Mouse (Mus musculus) C2C12 (cell line): ENCODE measurements around the gene Ints13. TPM values are rescaled to one million over a fixed set of nuclear protein-coding genes. Genes with fewer than 3 reads are reported as not detected.

Experiments used
- H3K27me3 ChIP-seq: one replicate; pipeline ENCODE4 v1.6.1; 2011; ENCODE audit not compliant: control insufficient read depth, insufficient read depth, insufficient read length
- H3K36me3 ChIP-seq: one replicate; pipeline ENCODE4 v1.6.1; 2011; ENCODE audit not compliant: control insufficient read depth, insufficient read depth
- H3K4me3 ChIP-seq: one replicate; pipeline ENCODE4 v1.5.1; 2011; ENCODE audit warnings: mild to moderate bottlenecking, control low read depth; ENCODE audit not compliant: poor library complexity, insufficient read depth, severe bottlenecking
- H3K79me2 ChIP-seq: one replicate; pipeline ENCODE4 v1.6.1; 2011; ENCODE audit not compliant: control insufficient read depth, insufficient read depth
- H3K79me3 ChIP-seq: one replicate; pipeline ENCODE4 v1.6.1; 2011; ENCODE audit warnings: low read depth, control low read depth
- H3ac ChIP-seq: one replicate; pipeline ENCODE3; 2011; ENCODE audit warnings: low read depth; ENCODE audit not compliant: control insufficient read depth, insufficient read length
- CEBPB ChIP-seq: IDR thresholded peaks from one replicate; pipeline ENCODE4 v1.6.1; 2011; ENCODE audit warnings: low read depth, mild to moderate bottlenecking, control low read depth, moderate library complexity
- CTCF ChIP-seq: IDR thresholded peaks from one replicate; pipeline ENCODE4 v1.5.1; 2011; ENCODE audit not compliant: control insufficient read depth, insufficient read depth, insufficient read length
- FOSL1 ChIP-seq: IDR thresholded peaks from one replicate; pipeline ENCODE4 v1.8.0; 2011; ENCODE audit warnings: mild to moderate bottlenecking, low read length; ENCODE audit not compliant: poor library complexity, insufficient read depth, severe bottlenecking
- MAX ChIP-seq: IDR thresholded peaks from one replicate; pipeline ENCODE4 v1.6.1; 2011; ENCODE audit warnings: mild to moderate bottlenecking, control low read depth
- MYOD1 ChIP-seq: IDR thresholded peaks from one replicate; pipeline ENCODE4 v1.6.1; 2011; ENCODE audit warnings: low read depth; ENCODE audit not compliant: control insufficient read depth, insufficient read length
- MYOG ChIP-seq: IDR thresholded peaks from one replicate; pipeline ENCODE4 v1.6.1; 2011; ENCODE audit not compliant: control insufficient read depth, insufficient read length; ENCODE audit errors: extremely low read depth
- USF1 ChIP-seq: IDR thresholded peaks from one replicate; pipeline ENCODE4 v1.6.1; 2011; ENCODE audit warnings: low read depth, mild to moderate bottlenecking, control low read depth, moderate library complexity
- polyA plus RNA-seq: library from polyadenylated mRNA; unstranded; fragments of >200 nt; fragmentation: generic; extraction: Trizol; gene quantifications from one replicate; pipeline ENCODE4 v1.2.1, GENCODE M21; 2012; ENCODE audit warnings: missing spikeins

Ints13 gene
- polyA plus RNA-seq, 1 experiment = 28.0 TPM

DNA sequence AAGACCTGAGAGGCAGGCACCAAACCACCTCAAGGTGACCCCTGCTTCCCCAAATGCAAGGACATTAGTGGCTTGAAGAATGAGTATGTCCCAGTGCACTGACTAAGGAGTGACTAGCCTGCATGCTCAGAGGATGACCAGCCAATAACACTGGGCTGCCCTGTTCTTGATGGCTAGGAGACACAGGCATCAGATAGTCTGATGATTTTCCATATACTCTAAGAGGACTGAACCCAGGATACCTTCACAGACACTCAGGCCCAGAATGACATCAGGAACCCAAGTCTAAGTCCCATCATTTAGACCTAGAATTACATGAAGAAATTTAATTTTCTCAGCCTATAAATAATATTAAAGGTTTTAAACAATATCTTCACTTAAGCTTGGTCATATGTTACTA, 26.3 kb downstream of the Ints13 start:
- peaks cover 70% of the 10 kb centered on the region for H3K36me3 ChIP-seq
- no peaks in the 10 kb centered on the region for H3K79me2 ChIP-seq
- H3K79me3 ChIP-seq = no peaks in the 10 kb centered on the region
- H3ac ChIP-seq = no peak overlapping the region
- no peak for TF ChIP-seq MAX
- no peak for TF ChIP-seq CEBPB
- no peak for TF ChIP-seq FOSL1
- TF ChIP-seq CTCF = no peak
- TF ChIP-seq MYOG = no peak
- TF ChIP-seq USF1 = no peak
- no peak for TF ChIP-seq MYOD1
- H3K4me3 ChIP-seq = no peak overlapping the region
- no peaks in the 10 kb centered on the region for H3K27me3 ChIP-seq

DNA sequence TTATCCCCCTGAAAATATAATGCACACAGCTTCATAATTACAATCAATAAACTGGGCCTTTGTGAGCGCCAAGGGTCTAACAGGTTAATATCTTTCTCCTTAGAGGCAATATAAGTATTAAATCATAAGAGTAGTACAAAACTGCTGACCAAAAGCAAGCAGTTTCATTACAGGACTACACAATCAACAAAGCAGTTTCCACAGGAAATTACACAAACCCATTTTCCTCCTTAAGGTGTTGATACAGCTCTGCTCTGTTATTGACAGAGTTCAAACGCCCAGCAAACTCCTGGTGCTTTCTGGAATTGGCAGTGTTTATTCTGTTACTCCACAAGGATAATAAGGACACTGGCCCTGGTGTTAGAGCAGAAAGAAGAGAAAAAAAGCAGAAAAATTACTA, 27.2 kb downstream of the Ints13 start:
- no peak for TF ChIP-seq USF1
- no peaks in the 10 kb centered on the region for H3K79me3 ChIP-seq
- no peak overlapping the region for H3ac ChIP-seq
- no peaks in the 10 kb centered on the region for H3K27me3 ChIP-seq
- peaks cover 64% of the 10 kb centered on the region for H3K36me3 ChIP-seq
- H3K79me2 ChIP-seq = no peaks in the 10 kb centered on the region
- H3K4me3 ChIP-seq = no peak overlapping the region

DNA sequence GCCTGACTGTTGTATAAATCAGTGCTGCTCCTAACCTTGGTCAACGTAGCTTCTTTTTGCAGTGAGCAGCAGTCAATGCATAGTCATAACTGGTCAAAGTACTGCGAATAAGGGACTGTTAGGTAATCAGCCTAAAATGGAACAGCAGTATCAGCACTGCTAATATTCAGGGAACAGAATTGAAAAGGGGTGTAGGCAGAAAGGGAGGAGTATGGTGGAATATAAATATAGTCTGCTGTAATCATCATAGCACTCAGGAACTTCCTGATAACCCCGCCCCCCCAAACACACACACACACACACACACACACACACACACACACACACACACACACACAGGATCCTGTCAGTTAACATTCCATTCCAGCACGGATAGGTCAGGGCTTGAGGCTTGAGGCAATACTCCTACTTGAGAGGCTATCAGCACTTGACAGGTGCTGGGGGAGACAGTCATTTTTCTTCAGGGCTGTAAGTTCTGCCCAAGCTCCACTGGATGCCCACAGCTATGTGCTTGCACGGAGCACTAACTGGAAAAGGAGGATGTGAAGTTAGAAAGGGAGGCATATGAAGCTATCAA, 32.3 kb downstream of the Ints13 start:
- Histone ChIP-seq H3K79me3 (no peaks in the 10 kb centered on the region), H3ac (no peak overlapping the region), H3K36me3 (peaks cover 29% of the 10 kb centered on the region), H3K4me3 (no peak overlapping the region), H3K79me2 (no peaks in the 10 kb centered on the region), H3K27me3 (no peaks in the 10 kb centered on the region)
- TF ChIP-seq USF1 = no peak
- TF ChIP-seq CEBPB = no peak
- no peak for TF ChIP-seq FOSL1
- no peak for TF ChIP-seq MAX
- TF ChIP-seq MYOD1 = no peak
- TF ChIP-seq MYOG = no peak
- TF ChIP-seq CTCF = no peak

DNA sequence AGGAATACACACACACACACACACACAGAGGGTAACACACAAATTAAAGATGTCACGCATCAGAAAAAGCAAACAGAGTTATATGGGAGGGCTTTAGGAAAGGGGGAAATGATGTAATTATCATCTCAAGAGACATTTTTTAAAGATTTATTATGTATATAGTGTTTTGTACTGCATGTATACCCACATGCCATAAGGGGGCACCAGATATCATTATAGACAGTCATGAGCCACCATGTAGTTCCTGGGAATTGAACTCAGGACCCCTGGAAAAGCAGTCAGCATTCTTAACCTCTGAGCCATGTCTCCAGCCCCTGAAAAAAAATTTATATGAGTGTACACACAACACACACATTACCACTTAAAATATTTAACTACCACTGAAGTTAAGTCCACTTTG, 33.0 kb downstream of the Ints13 start:
- no peak overlapping the region for H3K4me3 ChIP-seq
- H3ac ChIP-seq = no peak overlapping the region
- peaks cover 21% of the 10 kb centered on the region for H3K36me3 ChIP-seq
- H3K79me2 ChIP-seq = no peaks in the 10 kb centered on the region
- no peaks in the 10 kb centered on the region for H3K27me3 ChIP-seq
- H3K79me3 ChIP-seq = no peaks in the 10 kb centered on the region
- TF ChIP-seq MYOD1 (no peak), MAX (no peak), MYOG (no peak), CEBPB (no peak), USF1 (no peak), CTCF (no peak), FOSL1 (no peak)

DNA sequence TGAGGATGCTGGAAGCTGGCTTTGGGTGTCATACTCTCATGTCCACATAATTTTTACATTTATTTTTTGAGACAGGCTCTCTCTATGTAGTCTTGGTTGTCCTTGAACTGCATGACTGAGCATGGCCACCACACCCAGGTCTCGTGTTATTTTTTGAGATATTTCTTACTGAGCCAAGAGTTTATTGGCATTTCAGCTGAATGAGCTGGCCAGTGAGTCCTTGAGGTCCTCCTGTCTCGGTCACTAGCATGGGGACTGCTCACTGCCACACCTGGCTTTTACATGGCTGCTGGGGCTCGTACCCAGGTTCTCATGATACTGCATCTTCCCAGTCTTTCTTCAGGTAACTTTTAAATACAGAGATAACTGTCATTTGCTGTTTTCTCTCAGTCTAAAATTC, 37.2 kb downstream of the Ints13 start:
- no peak for TF ChIP-seq MYOG
- TF ChIP-seq MAX = no peak
- no peak for TF ChIP-seq CEBPB
- no peak for TF ChIP-seq FOSL1
- no peak for TF ChIP-seq USF1
- TF ChIP-seq CTCF = no peak
- TF ChIP-seq MYOD1 = no peak
- Histone ChIP-seq H3K79me2 (no peaks in the 10 kb centered on the region), H3K27me3 (no peaks in the 10 kb centered on the region), H3ac (no peak overlapping the region), H3K36me3 (no peaks in the 10 kb centered on the region), H3K4me3 (no peak overlapping the region), H3K79me3 (no peaks in the 10 kb centered on the region)

DNA sequence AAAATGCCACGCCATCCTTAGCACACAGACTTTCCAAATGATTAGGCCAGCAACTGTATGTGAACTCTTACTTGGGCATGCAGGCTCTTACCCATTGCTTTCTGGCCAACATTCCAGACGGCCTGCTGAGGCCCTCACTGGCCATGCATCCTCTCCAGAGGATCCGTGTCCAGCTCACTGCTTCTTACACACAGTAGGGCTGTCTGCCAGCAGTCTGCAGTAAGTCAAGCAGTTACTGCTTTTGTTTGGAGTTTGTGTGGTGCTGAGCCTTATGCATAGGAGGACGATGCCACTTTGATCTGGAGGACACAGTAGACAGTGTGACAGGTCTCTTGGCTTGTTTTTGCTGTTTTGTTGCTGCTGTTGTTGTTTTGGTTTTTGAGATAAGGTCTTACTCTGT, 39.0 kb downstream of the Ints13 start:
- Histone ChIP-seq H3ac (no peak overlapping the region), H3K27me3 (no peaks in the 10 kb centered on the region), H3K79me3 (no peaks in the 10 kb centered on the region), H3K4me3 (no peak overlapping the region), H3K79me2 (no peaks in the 10 kb centered on the region), H3K36me3 (no peaks in the 10 kb centered on the region)
- no peak for TF ChIP-seq USF1
- TF ChIP-seq MYOD1 = no peak
- no peak for TF ChIP-seq MYOG
- TF ChIP-seq FOSL1 = no peak
- no peak for TF ChIP-seq CEBPB
- TF ChIP-seq CTCF = no peak
- TF ChIP-seq MAX = no peak
